Mouse (Mus musculus) heart, postnatal 0 days (tissue): ENCODE data around the gene Slc22a30. TPM values are rescaled to one million over a fixed set of nuclear protein-coding genes. Genes with fewer than 3 reads are reported as not detected.
"Not testable (repeated sequence)": the region's sequence is repeated elsewhere in the genome, so short reads cannot be mapped to it uniquely, and the experiment has no call there.

Experiments
- ATAC-seq: fragments of 200-750 bp; cut with Nextera tagmentation; 2 replicates; pipeline ENCODE4 v1.8.0; 2017; ENCODE audit warnings: low read depth, moderate number of reproducible peaks, moderate library complexity; ENCODE audit not compliant: insufficient read depth
- DNase-seq: peaks from one replicate; pipeline ENCODE4 v3.0.0-alpha.2; 2016; ENCODE audit warnings: low spot score
- H3K27ac ChIP-seq: fragments of 300-500 bp; sonication (generic); 2 replicates; pipeline ENCODE4 v1.5.1; 2014; ENCODE audit warnings: low read depth, mild to moderate bottlenecking
- H3K27me3 ChIP-seq: fragments of 300-500 bp; sonication (generic); 2 replicates; pipeline ENCODE4 v1.6.1; 2014; ENCODE audit warnings: low read length, mixed read lengths; ENCODE audit not compliant: control insufficient read depth, insufficient read depth
- H3K36me3 ChIP-seq: fragments of 300-500 bp; sonication (generic); replicated peaks from 2 replicates; pipeline ENCODE4 v1.6.1; 2014; ENCODE audit warnings: low read length, mixed read lengths; ENCODE audit not compliant: control insufficient read depth, insufficient read depth
- H3K4me1 ChIP-seq: fragments of 300-500 bp; sonication (generic); 2 replicates; pipeline ENCODE4 v1.6.1; 2014; ENCODE audit warnings: antibody characterized with exemption; ENCODE audit not compliant: control insufficient read depth, insufficient read depth
- H3K4me2 ChIP-seq: fragments of 300-500 bp; sonication (generic); 2 replicates; pipeline ENCODE4 v1.6.1; 2014; ENCODE audit warnings: low read depth, mild to moderate bottlenecking, low read length, moderate library complexity
- H3K4me3 ChIP-seq: fragments of 300-500 bp; sonication (generic); 2 replicates; pipeline ENCODE4 v1.5.1; 2014; ENCODE audit warnings: low read depth, low read length
- H3K9ac ChIP-seq: fragments of 300-500 bp; sonication (generic); replicated peaks from 2 replicates; pipeline ENCODE4 v1.6.1; 2014; ENCODE audit warnings: low read depth, low read length, mixed read lengths
- H3K9me3 ChIP-seq: fragments of 300-500 bp; sonication (generic); replicated peaks from 2 replicates; pipeline ENCODE4 v1.6.1; 2016; ENCODE audit warnings: low read length; ENCODE audit not compliant: control insufficient read depth
- CTCF ChIP-seq: IDR thresholded peaks from 2 replicates; pipeline ENCODE4 v1.5.1; 2016; ENCODE audit warnings: antibody characterized with exemption, control low read depth, low read depth
- EP300 ChIP-seq: IDR thresholded peaks from 2 replicates; pipeline ENCODE4 v1.6.1; 2016; ENCODE audit warnings: antibody characterized with exemption, low read depth
- WGBS: fragments of 180-500 bp; shearing (Covaris S2); extraction: QIAGEN DNeasy Blood & Tissue Kit; methylation state at CpG from one replicate; pipeline ENCODE4 v1.1.7; 2014; 5-methylcytosine and 5-hydroxymethylcytosine counted together
- polyA plus RNA-seq: library from polyadenylated mRNA; unstranded; fragments of >200 nt; fragmentation: Nextera tagmentation; extraction: Ambion mirVana; gene quantifications from 2 replicates; pipeline ENCODE4 v1.2.1, GENCODE M21; 2015
- total RNA-seq: library from RNA; depleted of rRNA; stranded (reverse); fragments of >200 nt; gene quantifications from 2 replicates; pipeline ENCODE4 v1.2.3, GENCODE M21; 2014; ENCODE audit warnings: low replicate concordance; rRNA removed

Gene Slc22a30
- total RNA-seq (not detected in 2 replicates), polyA plus RNA-seq (not detected in 2 replicates)

GRCm38 (mm10) chr19:8405011-8405410, at the start of gene Slc22a30:
Gene Slc22a30, minus strand, starts transcription at chr19:8405111.
- not testable (repeated sequence) for H3K36me3 ChIP-seq, H3K27me3 ChIP-seq, H3K9me3 ChIP-seq, ATAC-seq, H3K4me1 ChIP-seq, DNase-seq, H3K9ac ChIP-seq, H3K4me2 ChIP-seq, H3K27ac ChIP-seq, H3K4me3 ChIP-seq
- 94% methylated on average over 1 of the region's 2 CpGs for WGBS

- Histone ChIP-seq H3K27ac (no peak overlapping the region), H3K36me3 (no peaks in the 10 kb centered on the region), H3K4me3 (no peak overlapping the region), H3K9me3 (no peaks in the 10 kb centered on the region), H3K4me2 (no peak overlapping the region), H3K27me3 (no peaks in the 10 kb centered on the region), H3K9ac (no peak overlapping the region), H3K4me1 (no peaks in the 10 kb centered on the region)
- no peak for ATAC-seq
- DNase-seq, result no peak
- TF ChIP-seq CTCF, result no peak
- 57% methylated on average over 2 of the region's 2 CpGs for WGBS
These were observed 43.4 kb upstream of the Slc22a30 start for GRCm38 (mm10) chr19:8448321-8448720.

- H3K9me3 ChIP-seq, result no peaks in the 10 kb centered on the region
- ATAC-seq (no peak), DNase-seq (no peak)
- 62% methylated on average over 1 of the region's 1 CpGs for WGBS
- TF ChIP-seq EP300, result no peak
- no peak for TF ChIP-seq CTCF
- no peak overlapping the region for H3K4me2 ChIP-seq
- H3K36me3 ChIP-seq, result no peaks in the 10 kb centered on the region
- no peaks in the 10 kb centered on the region for H3K4me1 ChIP-seq
- no peak overlapping the region for H3K9ac ChIP-seq
- H3K27ac ChIP-seq, result no peak overlapping the region
- no peaks in the 10 kb centered on the region for H3K27me3 ChIP-seq
- H3K4me3 ChIP-seq, result no peak overlapping the region
These were observed 42.6 kb upstream of the Slc22a30 start for GRCm38 (mm10) chr19:8447516-8447915.

- no peak for TF ChIP-seq EP300
- no peak for TF ChIP-seq CTCF
- 79% methylated on average over 5 of the region's 5 CpGs for WGBS
- H3K4me3 ChIP-seq, result no peak overlapping the region
- H3K27ac ChIP-seq, result no peak overlapping the region
- no peaks in the 10 kb centered on the region for H3K36me3 ChIP-seq
- DNase-seq (no peak), ATAC-seq (no peak)
- no peak overlapping the region for H3K4me2 ChIP-seq
- no peak overlapping the region for H3K9ac ChIP-seq
- H3K9me3 ChIP-seq, result no peaks in the 10 kb centered on the region
- no peaks in the 10 kb centered on the region for H3K4me1 ChIP-seq
- no peaks in the 10 kb centered on the region for H3K27me3 ChIP-seq
These were observed 26.2 kb upstream of the Slc22a30 start for GRCm38 (mm10) chr19:8431051-8431662.

- WGBS, result 47% methylated on average over 14 of the region's 14 CpGs
- not testable (repeated sequence) for H3K27ac ChIP-seq
These were observed 2.5 kb upstream of the Slc22a30 start for GRCm38 (mm10) chr19:8407290-8408021.

More at GRCm38 (mm10) chr19:8407290-8408021, 2.5 kb upstream of the Slc22a30 start:
- H3K36me3 ChIP-seq, ATAC-seq, H3K9me3 ChIP-seq, H3K4me2 ChIP-seq, H3K27me3 ChIP-seq, H3K9ac ChIP-seq, H3K4me1 ChIP-seq, H3K4me3 ChIP-seq, DNase-seq: not testable (repeated sequence)

Other genes starting within 250 kb of the Slc22a30 start
- not detected in 2 replicates for gene Slc22a29, start 186.2 kb downstream of the Slc22a30 start, total RNA-seq
- gene Slc22a29, start 186.2 kb downstream of the Slc22a30 start, polyA plus RNA-seq, result not detected in 2 replicates
- gene Slc22a8, start 186.1 kb upstream of the Slc22a30 start, total RNA-seq, result not detected in 2 replicates
- gene Slc22a8, start 186.1 kb upstream of the Slc22a30 start, polyA plus RNA-seq, result 0.05 and 0.18 TPM in 2 replicates
- gene Slc22a6, start 212.9 kb upstream of the Slc22a30 start, total RNA-seq, result 0.04 TPM in 1 of 2 replicates, not detected in the other
- gene Slc22a6, start 212.9 kb upstream of the Slc22a30 start, polyA plus RNA-seq, result not detected in 2 replicates